Mouse (Mus musculus): ENCODE results near the gene P3h3.
"Not testable (repeated sequence)": the region's sequence is repeated elsewhere in the genome, so short reads cannot be mapped to it uniquely, and the experiment has no call there.

The P3h3 gene

DNA sequence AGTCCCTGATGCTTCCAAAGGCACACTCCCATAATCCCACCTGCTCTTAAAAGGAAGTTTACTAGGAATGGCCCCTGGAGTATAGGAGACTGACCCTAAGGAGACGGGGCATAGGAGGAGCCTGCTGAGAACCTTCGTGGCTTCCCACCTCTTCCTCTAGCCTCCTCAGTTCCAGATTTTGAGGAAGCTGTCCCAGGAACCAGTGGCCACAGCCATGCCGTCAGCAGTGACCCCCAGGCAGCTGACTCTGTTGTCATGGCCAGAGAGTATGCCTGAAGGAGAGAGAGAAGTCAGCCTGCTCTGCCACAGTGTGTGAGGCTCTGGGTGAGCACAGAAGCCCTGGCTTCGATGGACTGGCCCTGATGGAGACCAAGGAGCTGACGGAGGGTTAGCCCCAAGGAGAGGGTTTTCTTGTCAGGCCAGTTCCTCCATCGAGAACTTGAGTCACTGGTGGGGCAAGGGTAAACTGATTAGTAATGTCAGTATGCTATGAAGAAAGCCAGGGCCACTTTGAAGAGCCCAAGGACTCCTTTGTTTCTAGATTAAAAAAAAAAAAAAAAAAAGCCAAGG is 23.0 kb downstream of the P3h3 start:
- ATAC-seq (ENCODE audit: insufficient number of reproducible peaks, low FRiP score, low TSS enrichment) = no peak

DNA sequence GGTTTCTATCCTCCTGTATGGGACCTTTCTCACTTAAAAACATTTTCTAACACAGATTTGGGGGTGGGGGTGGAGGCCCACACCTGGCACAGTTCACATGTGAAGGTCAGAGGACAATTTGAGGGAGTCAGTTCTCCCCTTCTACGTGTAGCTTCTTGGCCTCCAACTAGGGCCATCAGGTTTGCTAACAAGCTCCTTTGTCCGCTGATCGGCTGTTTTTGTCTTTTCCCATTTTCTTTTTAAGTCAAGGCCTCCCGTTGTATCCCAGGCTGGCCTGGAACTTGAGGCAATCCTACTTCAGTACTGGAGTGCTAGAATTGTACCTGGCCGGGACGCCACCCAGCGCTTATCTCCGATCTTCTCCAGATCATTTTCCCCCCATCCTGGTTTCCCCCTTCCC is 25.9 kb downstream of the P3h3 start:
- ATAC-seq (ENCODE audit: insufficient number of reproducible peaks, low FRiP score, low TSS enrichment) = no peak

DNA sequence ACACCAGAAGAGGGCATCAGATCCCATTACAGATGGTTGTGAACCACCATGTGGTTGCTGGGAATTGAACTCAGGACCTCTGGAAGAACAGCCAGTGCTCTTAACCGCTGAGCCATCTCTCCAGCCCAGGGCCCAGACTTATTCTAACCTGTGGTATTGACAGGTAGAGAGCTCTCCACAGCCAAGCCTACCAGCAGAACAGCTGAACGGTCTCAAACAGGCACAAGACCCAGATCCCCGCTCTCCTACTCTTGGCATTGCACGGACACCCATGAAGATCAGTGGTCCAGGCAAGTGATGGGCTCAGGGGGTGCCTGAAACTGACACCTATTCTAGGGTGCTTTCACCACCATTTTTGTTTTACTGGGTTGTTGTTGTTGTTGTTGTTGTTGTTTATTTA is 26.4 kb downstream of the P3h3 start:
- not testable (repeated sequence) for ATAC-seq (ENCODE audit: insufficient number of reproducible peaks, low FRiP score, low TSS enrichment)

DNA sequence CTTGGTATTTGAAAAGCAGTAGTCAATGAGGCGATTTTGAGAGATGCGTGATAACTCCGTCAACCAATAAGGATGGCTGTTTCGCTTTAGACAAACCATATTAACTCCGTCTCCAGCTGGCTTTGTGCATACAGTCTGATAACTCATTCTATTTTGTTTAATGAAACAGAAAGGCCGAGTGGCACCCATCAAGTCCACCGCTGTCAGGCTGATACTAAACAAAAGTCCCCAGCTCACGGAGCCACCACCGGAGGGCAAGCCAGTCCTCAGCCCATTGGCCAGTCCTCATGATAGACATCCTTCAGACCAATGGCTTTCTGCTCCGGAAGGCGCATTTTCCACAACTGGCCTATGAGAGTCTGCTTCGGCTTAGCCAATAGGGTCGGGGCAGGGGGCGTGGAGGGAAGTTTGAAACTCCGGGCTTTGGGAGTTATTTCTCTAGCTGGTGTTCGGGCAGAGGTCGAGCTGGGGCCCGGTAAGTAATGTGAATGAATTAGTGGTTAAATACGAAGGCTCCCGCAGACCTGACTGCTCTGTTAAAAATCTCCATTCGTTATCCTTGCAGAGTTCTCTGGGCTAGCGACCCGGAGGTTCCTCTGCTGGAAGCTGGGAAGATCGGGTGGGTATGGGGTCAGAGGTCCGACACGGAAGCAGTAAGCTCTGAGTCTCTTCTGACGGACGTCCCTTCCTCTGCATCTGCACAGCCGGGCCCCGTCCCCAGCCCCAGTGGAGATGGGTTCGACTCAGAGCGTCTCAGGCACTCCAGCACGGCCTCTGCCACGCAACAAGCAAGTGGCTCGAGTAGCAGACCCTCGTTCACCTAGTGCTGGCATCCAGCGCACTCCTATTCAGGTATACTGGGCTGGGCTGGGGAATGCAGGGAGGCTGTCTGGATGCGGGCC is 27.5 kb downstream of the P3h3 start:
- peak; percentile 80 for ATAC-seq (ENCODE audit: insufficient number of reproducible peaks, low FRiP score, low TSS enrichment)

DNA sequence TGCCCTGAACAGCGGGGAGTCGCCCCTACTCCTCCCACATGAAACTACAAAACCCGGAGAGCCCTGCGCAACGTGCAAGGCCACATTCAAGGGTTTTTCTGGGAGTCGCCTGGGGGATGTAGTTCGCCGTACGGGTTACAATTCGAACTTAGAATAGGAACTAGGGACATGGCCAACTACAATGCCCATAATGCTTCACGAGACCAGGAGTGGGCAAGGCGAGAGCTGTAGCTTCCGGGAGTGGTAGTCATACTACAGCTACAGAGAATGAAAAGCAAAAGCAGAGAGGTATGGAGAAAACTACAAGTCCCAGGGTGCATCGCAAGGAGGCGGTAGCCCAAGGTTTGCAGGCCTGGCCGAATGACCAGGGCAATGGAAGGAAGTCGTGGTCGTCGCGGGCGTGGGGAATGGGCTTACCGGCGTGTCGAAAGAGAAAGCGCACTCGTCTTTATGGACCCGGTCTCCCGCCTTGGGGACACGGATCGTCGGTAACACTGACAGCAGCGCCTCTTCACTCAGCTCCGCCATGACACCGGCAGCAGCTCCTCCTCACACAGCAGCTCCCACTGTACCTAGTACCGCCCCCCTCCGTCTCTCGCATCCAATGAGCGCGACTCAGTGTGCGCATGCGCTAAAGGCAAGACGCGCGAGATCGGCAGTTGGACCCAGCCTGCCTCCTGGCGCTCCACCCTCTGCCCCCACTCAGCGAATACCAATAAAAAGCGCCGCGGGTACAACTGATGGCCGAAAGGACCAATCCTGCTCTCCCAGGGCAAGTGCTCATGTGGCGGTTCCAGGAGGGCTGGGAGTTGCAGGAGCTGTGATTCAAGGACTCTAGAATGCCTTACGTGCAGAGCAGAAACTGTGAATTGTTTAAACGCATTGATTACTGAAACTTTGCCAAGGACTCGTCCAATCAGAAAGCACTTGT is 28.4 kb downstream of the P3h3 start, which contains the start of the genes Usp5 and Cdca3:
Gene Usp5 (minus strand): TSS at position 617 of the 931 bp plus-strand sequence.
Gene Cdca3 (plus strand): TSS at position 680 of the 931 bp plus-strand sequence.
- peak; percentile 85 for ATAC-seq (ENCODE audit: insufficient number of reproducible peaks, low FRiP score, low TSS enrichment)

DNA sequence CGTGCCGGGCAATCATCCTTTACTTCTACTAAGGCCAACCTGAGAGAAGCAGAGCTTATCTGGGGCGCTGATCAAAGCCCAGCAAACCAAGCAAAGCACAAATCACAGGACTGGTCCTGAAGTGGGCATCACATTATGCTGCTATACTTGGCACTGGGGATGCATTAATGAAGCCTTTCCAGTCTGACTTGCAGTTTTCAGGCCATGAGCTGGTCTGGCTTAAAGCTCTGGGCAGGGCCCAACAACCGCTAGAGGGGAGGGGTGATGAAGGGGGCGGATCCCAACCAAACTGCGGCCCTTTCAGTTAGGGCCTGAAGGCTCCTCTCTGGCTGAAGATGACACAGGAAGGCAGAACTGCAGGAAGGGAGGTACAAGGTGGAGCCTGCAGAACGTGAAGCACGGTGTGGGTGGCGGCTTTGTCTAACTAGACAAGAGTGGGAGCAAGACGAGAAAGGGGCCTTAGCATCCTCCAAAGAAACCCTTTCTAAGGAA is 29.4 kb downstream of the P3h3 start:
- no peak for ATAC-seq (ENCODE audit: insufficient number of reproducible peaks, low FRiP score, low TSS enrichment)

DNA sequence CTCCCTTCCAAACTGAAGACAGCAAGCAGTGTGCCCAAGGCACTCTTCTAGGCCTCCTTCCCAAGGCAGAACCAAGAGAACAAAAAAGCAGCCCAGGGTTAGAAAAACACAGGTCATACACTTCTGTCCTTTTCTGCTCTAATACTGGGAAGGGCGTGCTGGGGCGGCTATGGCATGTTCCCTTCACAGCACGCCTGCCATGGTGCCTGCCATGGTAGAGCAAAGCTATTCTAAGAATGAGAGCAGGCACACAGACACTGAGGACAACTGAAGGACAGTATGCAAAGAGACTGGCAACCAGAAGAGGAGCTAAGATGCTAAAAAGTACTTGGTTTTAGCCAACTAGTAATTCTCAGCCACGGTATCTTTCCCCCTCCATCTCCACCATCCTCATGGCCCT is 35.5 kb downstream of the P3h3 start:
- ATAC-seq (ENCODE audit: insufficient number of reproducible peaks, low FRiP score, low TSS enrichment) = no peak

DNA sequence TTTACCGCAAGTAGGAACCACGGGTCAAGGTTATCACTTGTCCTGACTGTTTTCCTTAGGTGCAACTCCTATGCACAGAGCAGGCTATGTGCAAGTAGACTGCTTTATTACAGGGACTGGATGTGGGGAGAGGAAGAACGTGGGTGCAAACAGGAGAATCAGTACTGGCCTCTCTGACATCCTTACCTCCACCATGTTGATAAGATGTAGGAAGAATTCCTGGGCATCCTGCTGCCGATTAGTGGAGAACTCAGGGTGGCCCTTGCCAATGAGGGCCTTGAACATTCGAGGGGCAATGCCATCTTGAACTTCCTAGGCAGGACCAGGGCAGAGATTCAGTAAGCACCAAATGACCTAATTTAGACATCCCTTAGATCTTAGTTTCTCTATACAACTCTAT is 36.7 kb downstream of the P3h3 start:
- no peak for ATAC-seq (ENCODE audit: insufficient number of reproducible peaks, low FRiP score, low TSS enrichment)

DNA sequence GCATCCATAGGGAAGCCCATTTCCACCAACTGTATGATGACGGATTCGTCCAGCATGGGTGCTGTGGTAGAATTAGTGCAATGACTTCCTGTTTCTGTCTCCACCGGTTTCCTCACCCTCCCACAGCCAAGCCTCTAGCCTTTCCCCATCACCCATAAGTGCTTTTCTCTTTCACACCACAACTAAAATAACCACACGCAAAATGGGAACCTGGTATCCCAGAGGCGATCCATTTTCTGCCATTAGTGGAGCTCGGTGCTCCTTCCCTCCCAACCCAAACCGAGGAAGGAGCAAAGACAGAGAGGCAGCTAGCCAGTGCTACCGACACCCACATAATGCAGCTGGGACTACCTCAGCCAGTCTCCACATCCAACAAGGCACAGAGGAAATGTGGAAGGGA is 39.6 kb downstream of the P3h3 start:
- no peak for ATAC-seq (ENCODE audit: insufficient number of reproducible peaks, low FRiP score, low TSS enrichment)

DNA sequence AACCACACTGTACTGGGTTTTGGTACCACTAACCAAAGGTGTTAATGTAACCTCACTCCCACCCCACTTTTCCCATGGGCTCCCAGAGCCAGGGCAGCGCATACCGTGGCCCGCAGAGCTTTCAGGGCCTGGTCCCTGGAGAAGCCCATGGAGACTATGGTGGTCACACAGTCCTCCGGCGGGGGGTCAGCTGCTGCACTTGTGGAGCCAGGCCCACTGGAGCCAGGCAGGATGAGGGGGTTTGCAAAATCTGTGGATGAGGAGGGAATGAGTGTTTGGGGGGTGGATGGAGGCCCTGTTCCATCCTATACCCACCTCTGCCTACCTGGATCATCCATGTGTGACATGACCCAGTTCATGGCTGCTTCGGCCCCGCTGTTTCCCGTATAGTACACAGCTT is 40.0 kb downstream of the P3h3 start:
- ATAC-seq (ENCODE audit: insufficient number of reproducible peaks, low FRiP score, low TSS enrichment) = no peak

DNA sequence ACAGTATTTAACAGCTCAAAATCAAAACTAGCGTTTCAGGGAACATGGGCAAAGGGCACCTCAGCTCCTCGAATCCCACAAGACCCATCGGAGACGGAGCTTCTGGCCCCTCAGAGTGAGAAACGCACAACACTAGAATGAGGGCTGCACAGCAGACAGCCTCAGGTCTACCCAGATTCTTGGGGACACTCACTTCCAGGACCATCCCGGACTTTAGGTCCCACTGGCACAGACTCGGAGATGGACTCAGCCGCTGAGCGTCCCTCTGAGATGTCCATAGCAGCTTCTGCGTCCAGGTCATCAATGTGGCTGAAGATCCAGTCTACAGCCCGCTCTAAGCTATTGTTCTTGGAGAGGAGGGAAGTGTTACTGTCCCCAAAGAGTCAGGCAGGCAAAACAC is 40.4 kb downstream of the P3h3 start:
- no peak for ATAC-seq (ENCODE audit: insufficient number of reproducible peaks, low FRiP score, low TSS enrichment)

DNA sequence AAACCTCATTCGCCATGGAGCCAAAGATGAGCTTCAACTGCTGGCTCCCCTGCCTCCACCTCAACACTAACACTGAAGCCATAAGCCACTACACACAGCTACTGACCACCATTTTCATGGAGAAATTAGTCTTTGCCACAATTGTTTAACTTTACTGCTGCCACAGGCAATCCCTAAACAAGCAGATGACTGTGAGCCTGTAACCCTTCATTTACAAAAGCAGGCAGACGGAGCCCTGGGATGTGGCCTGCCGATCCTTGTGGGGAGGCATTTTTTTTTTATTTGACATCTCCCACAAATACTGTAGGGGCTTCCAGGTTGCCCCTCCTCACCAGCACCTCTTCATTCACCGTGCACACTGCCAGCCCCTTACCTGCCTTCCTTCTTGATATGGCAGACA is 40.9 kb downstream of the P3h3 start:
- ATAC-seq (ENCODE audit: insufficient number of reproducible peaks, low FRiP score, low TSS enrichment) = no peak

DNA sequence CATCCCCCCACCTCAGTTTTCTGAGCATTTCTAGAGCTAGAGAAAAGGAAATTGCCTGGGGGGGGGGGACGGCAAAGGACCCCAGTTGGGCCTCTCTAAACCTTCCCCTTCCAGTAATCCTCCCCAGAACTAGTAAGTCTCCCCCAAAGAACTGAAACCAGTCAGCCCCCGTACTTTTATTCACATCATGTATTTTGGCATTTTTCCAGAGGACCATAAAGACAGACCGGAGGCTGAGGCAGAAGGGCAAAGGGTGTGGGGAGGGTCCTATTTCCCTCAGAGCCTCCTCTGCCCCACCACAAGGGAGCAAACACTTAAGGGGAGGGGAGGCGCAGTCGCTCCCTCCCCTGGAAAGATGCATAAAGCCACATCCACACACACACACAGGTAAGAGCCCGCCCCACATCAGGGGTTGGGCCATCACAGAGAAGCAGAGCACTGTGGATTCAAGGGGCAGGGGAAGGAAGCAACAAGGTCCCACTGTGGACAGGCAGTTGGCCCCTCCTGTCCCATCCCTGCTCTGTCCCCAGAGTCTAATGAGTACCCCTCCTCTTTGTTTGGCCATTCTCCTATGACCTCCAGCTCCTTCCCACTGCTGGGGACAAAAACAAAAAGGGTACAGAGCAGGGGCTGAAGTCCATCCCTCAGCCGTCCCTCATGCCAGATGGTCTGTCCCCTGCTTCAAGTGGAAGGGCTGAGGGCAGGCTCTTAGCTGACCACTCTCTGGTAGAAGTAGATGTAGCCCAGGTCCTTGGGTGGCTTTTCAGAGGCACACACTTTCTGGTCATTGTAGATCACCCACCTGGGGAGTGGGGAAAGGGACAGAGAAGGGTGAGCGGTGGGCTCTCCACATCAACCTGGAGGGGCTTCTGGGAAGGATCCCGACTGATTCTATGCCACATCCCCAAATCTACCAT is 42.4 kb downstream of the P3h3 start:
- ATAC-seq (ENCODE audit: insufficient number of reproducible peaks, low FRiP score, low TSS enrichment) = no peak

DNA sequence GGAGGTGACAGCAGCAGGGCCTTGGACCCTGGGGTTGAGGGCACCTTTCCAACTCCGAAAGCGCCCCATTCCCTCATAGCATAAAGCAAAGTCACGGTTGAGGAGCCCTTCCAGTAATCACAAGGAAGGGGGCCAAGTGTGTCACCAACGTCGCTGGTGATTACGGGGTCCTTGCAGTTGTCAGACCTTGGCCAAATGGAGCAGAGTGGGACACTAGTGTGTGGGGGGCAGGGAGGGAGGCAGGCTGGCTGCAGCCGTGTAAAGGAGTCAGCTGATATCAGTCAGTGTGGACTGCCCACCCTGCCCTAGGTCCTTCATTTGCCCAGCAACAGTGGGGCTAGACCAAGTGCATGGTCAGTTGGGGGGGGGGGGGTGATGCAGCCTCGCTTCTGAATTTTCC is 43.1 kb downstream of the P3h3 start:
- ATAC-seq (ENCODE audit: insufficient number of reproducible peaks, low FRiP score, low TSS enrichment) = peak; percentile 6; the same call in 1 of the 2 replicates

DNA sequence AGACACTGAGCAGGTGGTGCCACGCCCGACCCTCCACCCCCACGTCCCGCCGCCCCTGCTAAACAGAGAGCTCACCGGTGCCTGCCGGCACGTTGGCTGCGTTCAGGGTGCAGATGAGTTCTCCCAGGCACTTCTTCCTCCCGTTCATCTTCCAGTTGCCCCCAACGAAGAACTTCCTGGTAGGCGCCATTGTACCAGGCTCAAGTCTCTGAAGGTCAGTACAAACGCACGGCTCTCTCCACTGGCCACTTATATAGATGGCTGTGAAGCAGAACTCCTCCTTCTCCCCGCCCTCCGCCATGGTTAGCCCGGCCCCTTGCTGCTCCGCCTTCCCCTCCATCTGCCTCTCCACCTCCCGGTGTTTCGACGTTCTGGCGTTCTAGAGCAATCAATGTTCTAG is 43.6 kb downstream of the P3h3 start, which contains the start of gene Tpi1:
Gene Tpi1 (minus strand): TSS at position 364 of the 400 bp plus-strand sequence.
- peak; percentile 74 for ATAC-seq (ENCODE audit: insufficient number of reproducible peaks, low FRiP score, low TSS enrichment)

DNA sequence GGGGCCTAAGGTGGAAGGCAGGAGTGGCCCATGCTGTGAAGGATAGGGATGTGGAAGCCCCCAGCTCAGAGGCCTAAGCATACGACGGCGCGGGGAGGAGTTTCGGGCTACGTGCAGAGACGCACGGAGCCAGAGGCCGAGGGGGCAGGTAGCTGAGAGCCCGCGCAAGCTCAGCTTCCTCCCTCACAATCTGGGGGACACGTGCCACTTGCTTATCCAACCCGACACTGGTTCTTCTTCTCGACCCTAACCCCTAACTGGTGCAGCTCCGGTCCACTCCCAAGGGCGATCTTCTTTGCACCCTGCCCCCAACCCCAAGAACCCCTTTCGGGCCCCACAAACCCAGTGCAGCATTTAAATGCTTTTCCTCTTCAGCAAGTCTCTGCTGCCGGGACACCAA is 44.1 kb downstream of the P3h3 start:
- peak; percentile 33; the same call in 1 of the 2 replicates for ATAC-seq (ENCODE audit: insufficient number of reproducible peaks, low FRiP score, low TSS enrichment)

DNA sequence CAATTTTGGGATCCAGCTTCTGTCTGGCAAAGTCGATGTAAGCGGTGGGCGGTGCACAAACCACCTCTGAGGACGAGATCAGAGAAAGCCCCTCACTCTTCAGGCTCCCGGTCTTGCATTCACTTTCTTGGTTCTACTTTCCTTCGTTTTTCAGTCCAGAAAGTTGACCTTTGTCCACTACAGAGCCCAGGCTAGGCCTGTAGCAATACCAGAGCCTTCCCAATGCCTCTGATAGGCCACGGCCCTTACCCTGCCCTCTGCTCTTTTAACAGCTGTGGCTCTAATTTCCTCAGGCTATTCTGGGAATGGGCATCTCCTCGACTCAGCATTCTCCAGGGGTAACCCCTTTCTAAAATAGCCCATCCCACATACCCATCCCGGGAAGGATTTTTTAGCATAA is 44.7 kb downstream of the P3h3 start:
- ATAC-seq (ENCODE audit: insufficient number of reproducible peaks, low FRiP score, low TSS enrichment) = no peak

DNA sequence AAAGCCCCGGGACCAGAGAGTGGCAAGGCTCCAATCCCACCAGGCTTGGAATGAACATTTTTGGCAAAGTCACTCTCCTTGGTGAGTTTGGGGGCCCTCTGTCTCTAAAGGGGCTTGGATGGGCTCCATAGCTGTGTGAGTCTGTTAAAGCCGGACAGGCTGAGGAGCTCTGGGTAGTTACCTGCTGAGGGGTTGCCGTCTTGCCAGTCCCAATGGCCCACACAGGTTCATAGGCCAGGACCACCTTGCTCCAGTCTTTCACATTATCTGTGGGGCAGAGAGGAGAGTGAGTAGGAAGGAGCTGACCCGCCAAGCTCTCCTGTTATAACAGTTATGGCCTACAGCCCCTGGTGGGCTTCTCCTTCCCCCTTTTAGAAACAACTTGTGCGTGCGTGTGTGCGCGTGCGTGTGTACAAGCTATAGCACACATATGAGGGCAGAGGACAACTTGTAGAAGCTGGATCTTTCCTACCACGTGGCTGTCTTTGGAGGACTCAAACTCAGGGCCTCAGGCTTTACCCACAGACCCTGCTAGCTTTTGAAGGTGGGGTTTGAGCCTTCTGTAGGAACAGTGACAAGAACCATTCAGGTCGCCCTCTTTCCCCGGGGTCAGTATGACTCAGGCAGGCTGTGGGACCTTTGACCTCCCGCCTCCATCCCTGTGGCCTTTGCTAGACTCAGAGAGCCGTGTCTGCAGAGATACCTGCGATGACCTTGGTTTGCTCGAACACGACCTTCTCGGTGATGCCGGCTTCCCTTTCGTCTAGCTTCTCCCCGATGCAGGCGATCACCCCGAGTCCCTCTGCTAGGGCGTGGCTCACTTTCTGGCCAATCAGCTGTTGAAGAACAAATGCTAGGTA is 45.6 kb downstream of the P3h3 start:
- no peak for ATAC-seq (ENCODE audit: insufficient number of reproducible peaks, low FRiP score, low TSS enrichment)

DNA sequence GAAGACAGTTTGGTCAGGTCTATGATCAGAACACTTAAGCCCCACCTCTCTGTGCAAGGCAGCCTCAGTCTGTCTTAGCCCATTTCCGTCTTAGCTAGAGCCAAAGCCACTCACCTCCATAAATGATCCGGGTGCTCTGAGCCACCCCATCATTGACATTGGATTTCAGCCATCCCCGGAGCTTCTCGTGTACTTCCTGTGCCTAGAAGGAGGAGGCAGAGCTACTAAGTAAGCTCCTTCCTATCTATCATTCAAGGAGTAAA is 46.2 kb downstream of the P3h3 start:
- no peak for ATAC-seq (ENCODE audit: insufficient number of reproducible peaks, low FRiP score, low TSS enrichment)

Measured in cerebellum, adult (tissue).